Mouse (Mus musculus) embryo, embryonic 11.5 days (tissue): ENCODE measurements around the gene Slc38a11.

Experiments
- DNase-seq: peaks from one replicate; pipeline ENCODE4 v3.0.0-alpha.2; 2012; ENCODE audit warnings: low read depth, low spot score

Slc38a11 gene

GRCm38 (mm10) chr2:65363828-65364497 is at the start of gene Slc38a11:
Gene Slc38a11, minus strand, starts transcription at chr2:65364034.
- no peak for DNase-seq

GRCm38 (mm10) chr2:65407110-65407509 is 43.3 kb upstream of the Slc38a11 start:
- DNase-seq, result no peak

- no peak for DNase-seq
These were observed 41.6 kb upstream of the Slc38a11 start for GRCm38 (mm10) chr2:65405407-65405806.

- no peak for DNase-seq
These were observed 38.2 kb upstream of the Slc38a11 start for GRCm38 (mm10) chr2:65402001-65402400.

GRCm38 (mm10) chr2:65399938-65400337 is 36.1 kb upstream of the Slc38a11 start:
- DNase-seq, result no peak

- DNase-seq, result peak; percentile 23
These were observed 32.3 kb upstream of the Slc38a11 start for GRCm38 (mm10) chr2:65396128-65396527.

- DNase-seq, result no peak
These were observed 29.2 kb upstream of the Slc38a11 start for GRCm38 (mm10) chr2:65393061-65393460.

GRCm38 (mm10) chr2:65391322-65391721 is 27.5 kb upstream of the Slc38a11 start:
- no peak for DNase-seq

- no peak for DNase-seq
These were observed 21.0 kb upstream of the Slc38a11 start for GRCm38 (mm10) chr2:65384815-65385214.

- peak; percentile 26 for DNase-seq
These were observed 18.7 kb upstream of the Slc38a11 start for GRCm38 (mm10) chr2:65382485-65382884.

GRCm38 (mm10) chr2:65378425-65378824 is 14.6 kb upstream of the Slc38a11 start:
- DNase-seq, result no peak

GRCm38 (mm10) chr2:65374410-65374809 is 10.6 kb upstream of the Slc38a11 start:
- no peak for DNase-seq

GRCm38 (mm10) chr2:65373076-65373475 is 9.2 kb upstream of the Slc38a11 start:
- DNase-seq, result no peak

- no peak for DNase-seq
These were observed 2.9 kb downstream of the Slc38a11 start for GRCm38 (mm10) chr2:65360736-65361475.

- no peak for DNase-seq
These were observed 16.5 kb downstream of the Slc38a11 start for GRCm38 (mm10) chr2:65347367-65347766.

- no peak for DNase-seq
These were observed 16.9 kb downstream of the Slc38a11 start for GRCm38 (mm10) chr2:65346915-65347314.

- DNase-seq, result no peak
These were observed 17.8 kb downstream of the Slc38a11 start for GRCm38 (mm10) chr2:65346037-65346436.

GRCm38 (mm10) chr2:65342057-65342456 is 21.8 kb downstream of the Slc38a11 start:
- DNase-seq, result no peak

- no peak for DNase-seq
These were observed 23.0 kb downstream of the Slc38a11 start for GRCm38 (mm10) chr2:65340839-65341238.

GRCm38 (mm10) chr2:65337378-65338140 is 26.3 kb downstream of the Slc38a11 start:
- DNase-seq, result peak; percentile 19

- DNase-seq, result no peak
These were observed 27.2 kb downstream of the Slc38a11 start for GRCm38 (mm10) chr2:65336608-65337007.

GRCm38 (mm10) chr2:65334091-65334490 is 29.7 kb downstream of the Slc38a11 start:
- DNase-seq, result no peak
